Mouse (Mus musculus) ES-E14 (cell line): ENCODE data around the gene Ssna1.

Source experiments
- CHD2 ChIP-seq: IDR thresholded peaks from 2 replicates; pipeline ENCODE4 v1.6.1; 2014; ENCODE audit warnings: mild to moderate bottlenecking, low read depth, low read length, inconsistent platforms
- MAFK ChIP-seq: IDR thresholded peaks from 2 replicates; pipeline ENCODE4 v1.6.1; 2014; ENCODE audit warnings: mild to moderate bottlenecking, low read depth, low read length, inconsistent platforms; ENCODE audit not compliant: insufficient read depth

DNA sequence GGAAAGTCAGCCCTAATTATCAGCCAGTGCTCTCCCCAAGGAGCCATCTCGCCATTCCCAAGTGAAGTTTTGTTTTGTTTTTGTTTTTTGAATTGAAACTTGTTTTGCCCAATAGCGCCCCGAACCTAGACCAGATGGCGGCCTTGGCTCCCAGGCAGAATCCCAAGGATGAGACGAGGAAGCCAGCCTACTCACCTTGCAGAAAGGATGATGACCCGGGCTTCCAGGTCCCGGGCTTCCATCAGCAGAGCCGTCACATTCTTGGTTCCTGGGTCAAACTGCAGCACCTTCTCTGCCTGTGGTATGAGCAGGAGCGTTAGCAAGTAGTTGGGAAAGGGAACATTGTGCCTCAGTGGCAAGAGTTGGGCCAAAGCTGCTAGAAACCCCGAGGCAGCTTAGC is 37.9 kb upstream of the Ssna1 start:
- TF ChIP-seq MAFK (no peak), CHD2 (no peak)
